Mouse (Mus musculus): Measurements from ENCODE around the gene Sf3a1. TPM values are rescaled to one million over a fixed set of nuclear protein-coding genes. Genes with fewer than 3 reads are reported as not detected.
A peak's percentile ranks its signal among the peaks of the same experiment; 100 is the strongest.

The Sf3a1 gene
- polyA plus RNA-seq, 1 experiment from 2014 or later = 41.4 TPM

DNA sequence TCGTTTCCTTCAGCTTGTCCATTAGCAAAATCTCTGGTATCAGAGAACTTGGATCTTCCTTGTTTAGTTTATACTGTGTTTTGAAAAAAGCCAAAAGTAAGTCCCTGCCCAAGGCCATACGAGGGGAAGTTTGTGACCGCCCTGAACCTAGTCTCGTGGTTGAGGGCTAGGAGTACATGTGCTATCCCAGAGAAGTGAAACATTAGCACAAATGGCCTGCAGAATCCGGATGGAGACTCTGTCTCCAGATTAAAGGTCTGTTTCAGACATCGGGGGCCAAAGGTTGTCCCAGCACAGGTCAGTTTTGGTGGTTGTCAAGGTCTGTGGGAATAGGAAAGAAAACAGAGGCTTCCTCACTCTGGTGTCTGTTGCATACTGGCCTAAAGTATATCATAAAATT, 29.0 kb downstream of the Sf3a1 start:
- no peaks in the 10 kb centered on the region for H3K36me3 ChIP-seq (ENCODE audit: control insufficient read depth, insufficient read depth, low read length)
- no peak overlapping the region for H3K4me2 ChIP-seq (ENCODE audit: low read depth, low read length)
- WGBS = 79% methylated on average over 6 of the region's 6 CpGs
- no peak overlapping the region for H3K27ac ChIP-seq (ENCODE audit: low read length)
- H3K27me3 ChIP-seq (ENCODE audit: control insufficient read depth, insufficient read depth, low read length) = no peaks in the 10 kb centered on the region
- no peak for ATAC-seq (ENCODE audit: insufficient read depth, low FRiP score)
- no peaks in the 10 kb centered on the region for H3K9me3 ChIP-seq (replicated peaks; ENCODE audit: control insufficient read depth, low read length)
- H3K4me1 ChIP-seq (ENCODE audit: control insufficient read depth, insufficient read depth, low read length) = peaks cover 47% of the 10 kb centered on the region
- no peak overlapping the region for H3K9ac ChIP-seq (ENCODE audit: low read length)
- H3K4me3 ChIP-seq (replicated peaks; ENCODE audit: low read length) = no peak overlapping the region

DNA sequence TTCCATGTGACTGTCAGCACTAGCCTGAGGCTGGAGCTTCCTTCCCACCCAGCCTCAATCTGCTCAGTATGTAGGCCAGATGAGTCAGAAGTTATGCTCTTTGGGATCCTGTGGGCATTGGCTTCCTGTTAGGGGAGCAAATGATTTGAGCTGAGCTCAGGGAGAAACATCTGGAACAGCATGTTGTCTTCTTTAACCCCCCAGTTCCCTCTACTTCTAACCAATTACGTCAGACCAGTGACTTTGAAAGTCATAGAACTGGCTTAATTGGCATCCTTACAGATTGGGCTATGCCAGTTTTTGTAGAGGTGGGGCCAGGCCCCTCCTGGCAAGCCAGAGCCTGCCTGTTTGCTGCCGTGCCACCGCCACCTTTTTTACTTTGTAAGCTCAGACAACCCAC, 30.5 kb downstream of the Sf3a1 start:
- no peak overlapping the region for H3K4me3 ChIP-seq (replicated peaks; ENCODE audit: low read length)
- H3K9ac ChIP-seq (ENCODE audit: low read length) = 0 out of 2 replicates have a peak overlapping the region, but pooled peaks have one; percentile 19
- 0 out of 2 replicates have a peak overlapping the region, but pooled peaks have one; percentile 2 for H3K4me2 ChIP-seq (ENCODE audit: low read depth, low read length)
- no peak for ATAC-seq (ENCODE audit: insufficient read depth, low FRiP score)
- H3K27me3 ChIP-seq (ENCODE audit: control insufficient read depth, insufficient read depth, low read length) = no peaks in the 10 kb centered on the region
- H3K27ac ChIP-seq (ENCODE audit: low read length) = peak overlapping the region; percentile 65
- no peaks in the 10 kb centered on the region for H3K9me3 ChIP-seq (replicated peaks; ENCODE audit: control insufficient read depth, low read length)
- no peaks in the 10 kb centered on the region for H3K36me3 ChIP-seq (ENCODE audit: control insufficient read depth, insufficient read depth, low read length)
- 77% methylated on average over 3 of the region's 3 CpGs for WGBS
- H3K4me1 ChIP-seq (ENCODE audit: control insufficient read depth, insufficient read depth, low read length) = peaks cover 46% of the 10 kb centered on the region

DNA sequence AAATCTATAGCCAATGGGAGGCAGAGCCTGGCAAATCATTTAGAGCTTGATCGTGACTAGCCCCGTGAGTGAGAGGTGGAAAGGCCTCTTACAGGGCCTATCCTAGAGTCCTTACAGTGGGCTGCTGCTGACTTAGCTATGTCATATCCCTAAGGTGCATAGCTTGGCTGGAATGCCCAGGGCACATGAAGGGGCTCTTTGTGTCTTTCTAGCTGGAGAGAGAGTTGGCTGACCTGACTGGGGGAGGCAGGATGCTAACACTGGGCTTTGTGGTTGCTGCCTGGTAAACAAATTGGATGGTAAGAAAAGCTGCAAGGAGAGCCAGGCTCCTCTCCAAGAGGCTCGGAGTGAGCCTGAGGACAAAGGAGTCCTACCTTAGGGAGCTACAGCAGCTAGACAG, 32.6 kb downstream of the Sf3a1 start:
- Histone ChIP-seq H3K4me2 (ENCODE audit: low read depth, low read length) (no peak overlapping the region), H3K27ac (ENCODE audit: low read length) (peak overlapping the region; percentile 73), H3K9ac (ENCODE audit: low read length) (peak overlapping the region; percentile 38; the same call in 1 of the 2 replicates), H3K36me3 (ENCODE audit: control insufficient read depth, insufficient read depth, low read length) (no peaks in the 10 kb centered on the region), H3K27me3 (ENCODE audit: control insufficient read depth, insufficient read depth, low read length) (no peaks in the 10 kb centered on the region), H3K4me3 (replicated peaks; ENCODE audit: low read length) (no peak overlapping the region), H3K9me3 (replicated peaks; ENCODE audit: control insufficient read depth, low read length) (no peaks in the 10 kb centered on the region), H3K4me1 (ENCODE audit: control insufficient read depth, insufficient read depth, low read length) (peaks cover 43% of the 10 kb centered on the region)
- ATAC-seq (ENCODE audit: insufficient read depth, low FRiP score) = no peak
- 73% methylated on average over 3 of the region's 3 CpGs for WGBS

DNA sequence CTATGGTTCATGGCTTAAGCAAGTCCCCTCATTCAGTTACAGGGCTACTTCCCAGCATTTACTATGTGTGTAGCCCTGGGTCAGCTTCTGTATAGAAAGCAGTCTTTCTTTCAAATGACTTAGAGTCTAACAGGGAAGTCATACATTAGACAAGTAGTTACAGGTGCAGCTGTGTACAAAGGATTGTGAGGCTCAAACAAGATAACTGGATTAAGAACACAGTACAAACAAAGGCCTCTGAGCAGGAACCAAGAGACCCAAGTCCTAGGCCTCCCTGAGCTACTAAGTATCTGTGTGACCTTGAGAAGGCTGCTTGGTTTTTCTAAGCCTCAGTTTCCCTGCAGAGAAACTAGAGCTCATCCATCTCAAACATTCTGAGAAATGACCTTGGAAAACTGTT, 33.3 kb downstream of the Sf3a1 start:
- H3K4me3 ChIP-seq (replicated peaks; ENCODE audit: low read length) = no peak overlapping the region
- H3K4me2 ChIP-seq (ENCODE audit: low read depth, low read length) = no peak overlapping the region
- H3K36me3 ChIP-seq (ENCODE audit: control insufficient read depth, insufficient read depth, low read length) = no peaks in the 10 kb centered on the region
- H3K27me3 ChIP-seq (ENCODE audit: control insufficient read depth, insufficient read depth, low read length) = no peaks in the 10 kb centered on the region
- H3K9ac ChIP-seq (ENCODE audit: low read length) = no peak overlapping the region
- peak; percentile 72; the same call in 1 of the 2 replicates for ATAC-seq (ENCODE audit: insufficient read depth, low FRiP score)
- H3K27ac ChIP-seq (ENCODE audit: low read length) = peak overlapping the region; percentile 73
- H3K4me1 ChIP-seq (ENCODE audit: control insufficient read depth, insufficient read depth, low read length) = peaks cover 36% of the 10 kb centered on the region
- no peaks in the 10 kb centered on the region for H3K9me3 ChIP-seq (replicated peaks; ENCODE audit: control insufficient read depth, low read length)

DNA sequence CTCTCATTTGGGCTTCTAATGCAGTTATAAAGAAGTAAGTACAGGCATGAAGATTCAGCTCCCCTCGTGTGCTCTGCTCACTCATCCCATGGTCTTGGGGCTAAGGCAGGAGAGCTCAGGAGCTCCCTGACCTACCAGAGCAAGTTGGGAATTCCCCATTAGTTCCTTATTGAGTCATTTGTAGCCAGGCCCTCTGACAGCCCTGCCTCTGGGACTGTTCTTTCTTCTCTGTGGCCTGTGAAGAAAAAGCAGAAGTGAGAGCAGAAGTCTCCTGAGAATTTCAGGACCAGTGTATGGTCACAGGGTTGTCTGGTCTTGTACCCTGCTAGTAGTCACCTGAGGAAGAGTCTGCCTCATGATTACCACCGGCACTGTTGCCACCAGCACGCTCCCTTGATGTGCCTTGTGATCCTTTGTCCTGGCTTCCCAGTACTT, 35.5 kb downstream of the Sf3a1 start:
- Histone ChIP-seq H3K4me3 (replicated peaks; ENCODE audit: low read length) (no peak overlapping the region), H3K27ac (ENCODE audit: low read length) (no peak overlapping the region), H3K36me3 (ENCODE audit: control insufficient read depth, insufficient read depth, low read length) (no peaks in the 10 kb centered on the region), H3K4me1 (ENCODE audit: control insufficient read depth, insufficient read depth, low read length) (peaks cover 24% of the 10 kb centered on the region), H3K4me2 (ENCODE audit: low read depth, low read length) (no peak overlapping the region), H3K9ac (ENCODE audit: low read length) (no peak overlapping the region), H3K27me3 (ENCODE audit: control insufficient read depth, insufficient read depth, low read length) (no peaks in the 10 kb centered on the region), H3K9me3 (replicated peaks; ENCODE audit: control insufficient read depth, low read length) (no peaks in the 10 kb centered on the region)
- ATAC-seq (ENCODE audit: insufficient read depth, low FRiP score) = no peak
- WGBS = 76% methylated on average over 3 of the region's 3 CpGs

DNA sequence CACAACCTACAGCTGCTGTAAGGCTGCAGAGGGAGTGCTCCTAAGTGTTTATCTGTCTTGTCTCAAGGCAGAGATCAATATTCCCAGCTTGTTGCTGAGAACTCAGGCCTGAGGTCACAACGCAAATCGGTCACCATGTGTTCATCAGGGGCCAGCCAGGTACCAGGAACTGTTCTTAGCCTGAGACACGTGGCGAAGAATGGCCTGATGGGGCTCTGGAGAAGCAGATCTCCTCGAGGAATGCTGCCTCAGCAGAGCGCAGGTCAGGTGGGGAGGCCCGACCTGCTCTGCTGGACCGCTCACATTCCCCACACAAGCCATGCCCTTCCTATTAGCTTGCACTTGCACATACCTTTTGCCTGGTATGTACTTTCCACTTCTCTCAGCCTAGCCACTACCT, 36.5 kb downstream of the Sf3a1 start:
- Histone ChIP-seq H3K4me3 (replicated peaks; ENCODE audit: low read length) (no peak overlapping the region), H3K27me3 (ENCODE audit: control insufficient read depth, insufficient read depth, low read length) (no peaks in the 10 kb centered on the region), H3K36me3 (ENCODE audit: control insufficient read depth, insufficient read depth, low read length) (no peaks in the 10 kb centered on the region), H3K27ac (ENCODE audit: low read length) (peak overlapping the region; percentile 21; the same call in 1 of the 2 replicates), H3K4me1 (ENCODE audit: control insufficient read depth, insufficient read depth, low read length) (peaks cover 17% of the 10 kb centered on the region), H3K4me2 (ENCODE audit: low read depth, low read length) (no peak overlapping the region), H3K9me3 (replicated peaks; ENCODE audit: control insufficient read depth, low read length) (no peaks in the 10 kb centered on the region), H3K9ac (ENCODE audit: low read length) (no peak overlapping the region)
- WGBS = 37% methylated on average over 8 of the region's 8 CpGs
- ATAC-seq (ENCODE audit: insufficient read depth, low FRiP score) = peak; percentile 61

DNA sequence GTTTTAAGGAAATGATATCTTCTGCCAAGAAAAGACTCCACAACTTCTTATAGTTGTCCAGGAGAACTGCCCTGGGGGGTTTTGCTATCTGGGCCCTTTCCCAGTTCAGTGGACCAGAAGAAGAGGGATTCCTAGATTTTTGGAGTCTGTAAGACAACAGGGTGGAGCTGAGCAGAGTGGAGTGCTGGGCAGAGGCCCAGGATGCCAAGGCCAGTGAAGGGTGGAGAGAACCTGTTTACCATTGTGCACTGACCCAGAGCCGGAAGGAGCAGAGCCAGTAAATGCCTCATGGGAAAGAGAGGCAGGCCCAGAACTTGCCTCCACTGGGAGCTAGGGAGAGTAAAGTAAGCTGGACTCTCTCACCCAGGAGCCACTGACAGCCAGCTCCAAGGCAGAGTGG, 37.5 kb downstream of the Sf3a1 start:
- H3K4me2 ChIP-seq (ENCODE audit: low read depth, low read length) = no peak overlapping the region
- H3K4me1 ChIP-seq (ENCODE audit: control insufficient read depth, insufficient read depth, low read length) = peaks cover 9% of the 10 kb centered on the region
- H3K9me3 ChIP-seq (replicated peaks; ENCODE audit: control insufficient read depth, low read length) = no peaks in the 10 kb centered on the region
- no peak overlapping the region for H3K9ac ChIP-seq (ENCODE audit: low read length)
- no peak overlapping the region for H3K4me3 ChIP-seq (replicated peaks; ENCODE audit: low read length)
- 58% methylated on average over 1 of the region's 1 CpGs for WGBS
- no peak for ATAC-seq (ENCODE audit: insufficient read depth, low FRiP score)
- H3K36me3 ChIP-seq (ENCODE audit: control insufficient read depth, insufficient read depth, low read length) = no peaks in the 10 kb centered on the region
- no peak overlapping the region for H3K27ac ChIP-seq (ENCODE audit: low read length)
- H3K27me3 ChIP-seq (ENCODE audit: control insufficient read depth, insufficient read depth, low read length) = no peaks in the 10 kb centered on the region

DNA sequence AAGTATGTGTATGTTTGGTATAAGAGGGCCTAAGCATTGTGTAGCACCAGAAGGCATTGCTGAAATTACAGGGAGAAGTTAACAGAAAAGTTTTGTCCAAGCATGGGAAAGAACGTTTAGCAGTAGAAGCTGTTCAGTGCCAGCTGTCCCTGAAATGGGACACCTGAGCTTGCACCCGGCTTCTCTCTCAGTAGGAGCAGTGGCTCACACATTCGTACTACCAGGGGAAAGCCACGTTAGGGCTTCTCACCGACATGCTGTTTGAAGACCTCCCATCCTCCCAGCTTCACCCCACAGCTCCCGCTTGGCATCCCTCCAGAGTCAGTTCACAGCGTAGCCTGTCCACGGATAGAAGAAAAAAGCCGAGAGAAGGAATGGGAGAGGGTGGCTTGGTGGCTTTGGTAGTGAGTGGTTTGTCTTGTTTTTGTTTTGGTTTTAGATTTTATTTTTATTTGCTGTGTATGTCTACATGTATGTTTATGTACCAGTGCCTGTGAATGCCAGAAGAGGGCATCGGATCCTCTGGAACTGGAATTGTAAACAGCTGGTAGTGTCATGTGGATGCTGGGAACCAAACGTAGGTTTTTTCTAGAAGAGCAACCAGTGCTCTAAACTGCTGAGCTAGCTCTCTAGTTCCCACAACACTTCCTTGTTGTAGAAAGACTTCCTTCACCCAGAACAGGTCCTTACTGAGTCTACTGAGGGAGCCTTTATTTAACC, 42.0 kb downstream of the Sf3a1 start:
- no peak overlapping the region for H3K9ac ChIP-seq (ENCODE audit: low read length)
- no peaks in the 10 kb centered on the region for H3K9me3 ChIP-seq (replicated peaks; ENCODE audit: control insufficient read depth, low read length)
- no peak overlapping the region for H3K27ac ChIP-seq (ENCODE audit: low read length)
- ATAC-seq (ENCODE audit: insufficient read depth, low FRiP score) = no peak
- H3K4me3 ChIP-seq (replicated peaks; ENCODE audit: low read length) = no peak overlapping the region
- no peaks in the 10 kb centered on the region for H3K27me3 ChIP-seq (ENCODE audit: control insufficient read depth, insufficient read depth, low read length)
- WGBS = 64% methylated on average over 11 of the region's 11 CpGs
- no peak overlapping the region for H3K4me2 ChIP-seq (ENCODE audit: low read depth, low read length)
- peaks cover 5% of the 10 kb centered on the region; the same call in 1 of the 2 replicates for H3K36me3 ChIP-seq (ENCODE audit: control insufficient read depth, insufficient read depth, low read length)
- peaks cover 12% of the 10 kb centered on the region for H3K4me1 ChIP-seq (ENCODE audit: control insufficient read depth, insufficient read depth, low read length)

DNA sequence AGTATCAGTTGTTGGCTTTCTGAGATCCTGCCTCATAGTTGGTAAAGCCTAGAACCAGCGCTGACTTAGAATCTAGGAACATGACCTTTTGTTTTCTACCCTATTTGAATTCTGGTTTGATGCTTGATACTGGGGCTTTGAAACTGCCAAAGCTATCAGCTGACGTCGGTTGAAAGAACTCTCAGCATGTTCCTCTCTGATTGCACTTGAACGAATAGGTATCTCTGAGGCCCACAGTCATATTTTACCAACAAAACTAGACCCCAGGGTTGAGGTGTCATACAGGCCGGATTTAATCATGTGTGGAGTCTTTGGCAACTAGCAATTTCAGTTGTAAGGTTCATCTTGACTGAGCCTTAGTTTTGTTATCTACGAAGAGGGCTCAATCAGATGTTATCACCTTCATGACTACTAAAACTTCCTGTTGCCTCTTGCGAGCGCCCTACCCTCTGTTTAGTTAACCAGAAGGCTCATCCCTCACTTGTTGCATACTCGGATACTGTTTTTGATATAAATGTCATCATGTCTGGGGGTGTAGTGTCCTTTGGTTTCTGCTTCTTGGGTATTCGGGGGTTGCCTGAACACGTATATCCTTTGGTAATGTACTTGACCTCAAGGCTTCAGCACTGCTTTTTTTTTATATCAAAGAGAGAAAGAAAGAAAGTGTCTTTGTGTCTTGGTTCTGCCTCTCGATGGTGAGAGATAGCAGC, 43.0 kb downstream of the Sf3a1 start:
- H3K4me3 ChIP-seq (replicated peaks; ENCODE audit: low read length) = no peak overlapping the region
- H3K36me3 ChIP-seq (ENCODE audit: control insufficient read depth, insufficient read depth, low read length) = peaks cover 5% of the 10 kb centered on the region; the same call in 1 of the 2 replicates
- peaks cover 12% of the 10 kb centered on the region for H3K4me1 ChIP-seq (ENCODE audit: control insufficient read depth, insufficient read depth, low read length)
- no peak overlapping the region; the same call in 1 of the 2 replicates for H3K9ac ChIP-seq (ENCODE audit: low read length)
- H3K4me2 ChIP-seq (ENCODE audit: low read depth, low read length) = no peak overlapping the region
- ATAC-seq (ENCODE audit: insufficient read depth, low FRiP score) = no peak
- H3K27ac ChIP-seq (ENCODE audit: low read length) = peak overlapping the region; percentile 72
- no peaks in the 10 kb centered on the region for H3K9me3 ChIP-seq (replicated peaks; ENCODE audit: control insufficient read depth, low read length)
- H3K27me3 ChIP-seq (ENCODE audit: control insufficient read depth, insufficient read depth, low read length) = no peaks in the 10 kb centered on the region
- WGBS = 72% methylated on average over 12 of the region's 12 CpGs

Data from stomach, embryonic 16.5 days (tissue).